Mouse (Mus musculus): ENCODE data around the gene E4f1.

Gene E4f1

DNA sequence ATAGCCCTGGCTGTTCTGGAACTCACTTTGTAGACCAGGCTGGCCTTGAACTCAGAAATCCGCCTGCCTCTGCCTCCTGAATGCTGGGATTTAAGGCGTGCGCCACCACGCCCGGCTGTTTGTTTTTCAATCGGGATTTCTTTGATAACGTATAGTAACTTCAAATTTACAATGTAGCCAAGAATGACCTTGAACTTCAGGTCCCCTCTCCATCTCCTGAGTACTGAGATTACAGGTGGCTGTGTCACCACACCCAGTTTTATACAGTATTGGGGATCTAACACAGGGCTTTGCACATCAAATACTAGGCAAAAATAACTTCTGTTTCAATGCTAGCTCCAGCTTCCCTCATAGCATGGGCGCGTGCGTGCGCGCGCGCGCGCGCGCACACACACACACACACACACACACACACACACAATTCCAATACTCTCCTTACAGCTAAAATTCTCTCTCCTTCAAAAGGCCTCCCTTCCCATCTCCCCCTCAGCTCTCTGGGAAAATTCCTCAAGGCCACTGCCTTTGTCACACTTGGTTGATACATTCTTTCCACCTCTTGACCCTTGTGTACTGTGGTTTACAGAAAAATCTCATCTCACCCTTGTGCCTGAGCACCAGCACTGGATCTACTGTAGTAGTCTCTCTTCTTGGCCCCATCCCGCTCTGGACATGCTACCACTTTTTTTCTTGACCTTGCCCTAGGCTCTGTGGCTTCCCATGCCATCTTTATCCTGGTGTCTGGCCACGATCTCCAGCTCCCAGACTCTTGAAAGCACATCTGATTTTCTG is 11.1 kb upstream of the E4f1 start:
- no peak for DNase-seq (ENCODE audit: low spot score)

DNA sequence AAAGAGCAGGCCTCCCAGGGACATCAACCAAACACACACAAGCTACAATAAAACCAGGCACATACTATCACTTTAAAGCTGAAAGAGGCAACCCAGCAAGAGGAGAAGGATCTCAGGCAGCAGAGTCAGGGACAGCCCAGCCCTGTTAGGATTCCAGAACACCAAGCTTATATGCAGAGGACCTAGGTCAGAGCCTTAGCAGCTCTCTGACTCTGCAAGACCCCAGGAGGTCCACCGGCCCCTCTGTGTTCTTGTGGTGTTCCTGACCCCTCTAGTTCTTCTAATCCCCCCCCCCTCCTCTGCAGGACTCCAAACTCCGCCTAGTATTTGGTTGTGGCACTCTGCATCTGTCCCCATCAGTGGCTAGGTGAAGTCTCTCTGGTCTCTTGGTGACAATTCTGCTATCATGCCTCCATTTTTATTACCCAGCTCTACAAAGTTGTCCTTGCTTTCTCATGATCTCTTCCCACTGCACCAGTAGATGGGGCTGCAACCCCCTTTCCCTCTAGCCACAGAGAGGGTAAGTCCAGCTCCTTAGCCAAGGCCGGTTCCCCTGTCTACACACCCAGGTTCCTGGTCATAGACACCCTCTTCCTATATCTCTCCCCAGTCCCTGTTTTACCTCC is 10.2 kb upstream of the E4f1 start:
- DNase-seq (ENCODE audit: low spot score): no peak

DNA sequence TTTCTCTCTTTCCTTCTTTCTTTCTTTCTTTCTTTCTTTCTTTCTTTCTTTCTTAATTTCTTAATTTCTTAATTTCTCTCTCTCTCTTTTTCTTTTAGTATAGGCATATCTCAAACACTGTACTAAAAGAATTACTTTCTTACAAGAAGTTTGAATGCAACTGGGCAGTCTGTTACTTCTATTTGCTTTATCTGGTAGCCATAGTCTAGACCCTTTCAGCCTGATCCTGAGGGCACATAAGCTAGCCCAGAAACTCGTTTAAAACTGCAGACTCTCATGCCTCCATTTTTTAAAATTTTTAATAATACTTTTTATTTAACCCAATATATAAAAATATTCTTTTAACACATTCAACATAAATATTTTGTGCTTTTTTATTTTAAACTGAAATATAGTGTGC is 9.3 kb upstream of the E4f1 start:
- no peak for DNase-seq (ENCODE audit: low spot score)

DNA sequence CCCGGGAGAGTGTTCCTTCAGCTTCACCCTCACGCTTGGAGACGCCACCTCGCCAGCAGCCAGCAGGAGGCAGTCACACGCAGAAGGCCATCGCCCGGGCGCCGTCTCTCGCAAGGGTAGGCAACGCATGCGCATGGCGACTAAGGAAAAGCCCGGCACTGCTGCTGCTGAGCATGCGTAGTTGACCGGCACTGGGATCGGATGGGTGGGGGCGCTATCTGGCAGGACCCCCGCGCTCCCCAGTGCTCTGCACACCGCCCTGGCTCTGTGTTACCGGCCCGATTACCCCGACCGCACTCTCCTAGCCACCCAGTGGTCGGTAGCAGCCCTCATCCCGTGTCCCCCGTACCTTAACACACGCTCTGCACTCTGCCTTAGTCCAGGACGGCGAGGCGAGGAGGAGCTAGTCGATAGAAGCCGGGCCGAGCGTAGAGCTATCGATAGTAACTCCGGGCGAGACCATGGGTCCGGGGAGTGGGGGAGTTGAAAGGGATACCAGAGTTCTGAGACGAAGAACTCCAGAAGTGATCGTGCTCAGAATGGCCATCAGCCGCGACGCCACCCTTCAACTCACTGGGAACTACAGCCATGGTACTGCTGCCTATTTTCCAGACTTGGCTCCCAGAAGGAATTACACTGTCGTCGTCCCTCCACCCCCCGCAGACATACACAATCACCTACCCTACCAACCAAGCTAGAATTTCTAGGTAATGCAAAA is 8.7 kb upstream of the E4f1 start, which contains the start of gene Mlst8:
Mlst8 (minus strand) TSS at position 416 of the 718 bp plus-strand sequence.
- DNase-seq (ENCODE audit: low spot score): peak; percentile 97

DNA sequence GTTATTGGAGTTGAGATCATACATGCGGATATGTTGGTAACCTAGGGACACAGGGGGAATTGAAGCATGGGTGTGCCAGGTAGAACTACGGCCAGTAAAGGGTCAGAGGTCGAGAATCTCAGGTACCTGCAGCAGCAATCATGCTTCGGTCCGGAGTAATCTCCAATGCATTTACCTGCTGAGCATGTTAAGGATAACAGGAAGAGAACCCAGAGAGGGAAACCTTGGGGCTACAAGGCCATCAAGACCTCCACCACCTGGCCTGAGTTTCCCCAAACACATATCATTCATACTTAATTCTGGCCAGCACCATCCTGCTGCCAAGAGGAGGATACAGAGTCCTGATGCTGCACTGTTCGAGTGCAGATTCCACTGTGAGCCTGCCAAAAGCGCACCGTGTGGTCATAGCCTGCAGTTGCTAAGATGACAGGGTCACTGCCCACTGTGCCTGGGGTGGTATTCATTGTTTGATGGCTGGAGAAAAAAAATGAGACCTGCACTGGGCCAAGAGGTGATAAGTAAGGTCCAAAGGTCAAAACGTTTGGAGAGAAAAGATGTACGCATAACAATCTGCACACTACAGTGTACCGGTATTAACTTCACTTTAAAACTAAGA is 8.0 kb upstream of the E4f1 start:
- DNase-seq (ENCODE audit: low spot score): no peak

DNA sequence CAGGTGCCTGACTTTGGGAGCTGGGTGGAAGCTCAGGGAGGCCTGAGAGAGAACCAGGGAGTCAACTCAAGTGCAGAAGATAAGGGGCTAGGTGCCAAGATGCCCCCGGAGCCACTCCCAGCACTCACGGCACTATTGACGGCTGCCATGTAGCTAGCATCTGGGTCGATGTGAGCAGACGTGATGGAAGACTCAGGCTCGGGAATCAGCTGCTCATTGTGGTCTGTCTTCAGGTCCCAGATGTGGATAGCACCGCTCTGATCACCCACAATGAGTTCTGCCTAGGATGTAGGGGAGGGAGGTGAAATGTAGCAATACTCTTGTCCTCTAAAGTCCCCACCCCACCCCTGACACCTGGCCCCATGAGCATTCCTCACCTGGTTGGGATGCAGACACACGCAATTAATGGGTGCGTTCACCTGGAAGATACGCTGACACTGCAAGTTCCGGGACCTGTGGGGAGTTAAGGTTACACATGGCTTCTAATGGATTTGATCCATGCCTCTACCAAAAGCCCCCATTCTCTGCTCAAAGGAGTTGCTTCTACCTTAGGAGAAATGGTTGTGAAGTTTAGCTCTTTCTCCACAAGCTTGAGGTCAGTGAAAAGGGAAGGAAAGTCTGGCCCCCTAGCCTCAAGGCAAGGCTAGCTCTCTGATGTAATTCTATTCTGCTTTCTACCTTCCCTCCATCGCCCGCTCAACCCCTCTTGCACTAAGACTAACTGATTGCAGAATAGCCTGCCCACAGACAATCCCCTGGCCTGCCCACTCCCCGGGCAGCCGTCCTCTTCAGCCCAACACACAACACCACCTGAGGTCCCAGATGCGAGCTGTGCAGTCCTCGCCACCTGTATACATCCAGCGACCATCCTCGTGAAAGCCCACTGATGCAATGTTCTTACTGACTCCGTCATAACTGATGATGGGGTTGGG is 7.2 kb upstream of the E4f1 start:
- DNase-seq (ENCODE audit: low spot score): no peak

DNA sequence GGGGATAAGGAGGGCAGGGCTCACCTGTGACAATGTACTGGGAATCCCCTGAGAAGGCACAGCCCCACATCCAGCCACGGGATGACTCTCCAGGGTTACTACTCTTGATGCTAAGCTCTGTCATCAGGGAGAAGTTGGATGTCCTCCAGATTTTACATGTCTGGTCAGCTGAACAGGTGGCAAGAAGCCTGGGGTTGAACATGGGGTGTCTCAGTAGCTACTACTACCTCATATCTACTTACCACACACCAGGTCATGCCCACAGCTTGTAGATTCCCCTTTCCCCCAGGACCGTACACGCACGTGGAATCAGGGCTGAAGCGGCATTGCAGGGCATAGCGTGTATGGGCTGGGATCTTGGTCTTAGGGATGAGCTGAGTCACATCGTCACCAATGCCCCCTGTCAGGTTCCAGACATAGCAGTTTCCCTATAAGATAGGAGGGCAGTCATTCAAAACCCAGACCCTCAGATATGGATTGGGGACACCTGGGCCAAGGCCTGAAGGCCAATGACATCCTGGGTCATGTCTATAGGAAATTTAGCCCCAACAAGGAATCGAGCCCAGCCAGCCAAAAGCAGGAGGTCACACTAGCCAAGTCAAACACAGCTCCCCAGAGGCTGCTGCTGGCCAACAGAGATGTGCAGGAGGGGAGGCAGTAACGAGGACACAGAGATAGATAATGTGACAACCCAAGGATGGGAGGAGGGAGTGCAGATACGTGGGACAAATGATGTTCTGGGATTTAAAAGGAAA is 6.1 kb upstream of the E4f1 start:
- DNase-seq (ENCODE audit: low spot score): no peak

DNA sequence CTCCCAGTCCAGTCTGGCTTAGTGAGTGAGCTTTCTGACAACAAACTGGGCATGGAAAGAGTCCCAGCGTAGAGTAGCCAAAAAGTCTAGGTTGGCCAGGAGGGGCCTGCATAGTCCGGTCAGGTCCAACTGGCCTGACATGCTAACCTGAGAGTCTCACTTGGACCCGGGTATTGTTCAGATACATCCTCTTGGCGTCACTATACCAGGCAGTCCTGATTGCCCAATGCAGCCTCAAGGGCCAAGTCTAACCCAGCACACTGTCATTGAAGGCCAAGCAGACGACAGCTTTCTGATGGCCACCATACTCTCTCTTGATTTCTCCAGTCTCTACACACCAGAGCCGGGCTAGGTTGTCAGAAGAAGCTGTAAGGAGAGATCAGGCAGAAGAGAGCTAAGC is 5.5 kb upstream of the E4f1 start:
- no peak for DNase-seq (ENCODE audit: low spot score)

DNA sequence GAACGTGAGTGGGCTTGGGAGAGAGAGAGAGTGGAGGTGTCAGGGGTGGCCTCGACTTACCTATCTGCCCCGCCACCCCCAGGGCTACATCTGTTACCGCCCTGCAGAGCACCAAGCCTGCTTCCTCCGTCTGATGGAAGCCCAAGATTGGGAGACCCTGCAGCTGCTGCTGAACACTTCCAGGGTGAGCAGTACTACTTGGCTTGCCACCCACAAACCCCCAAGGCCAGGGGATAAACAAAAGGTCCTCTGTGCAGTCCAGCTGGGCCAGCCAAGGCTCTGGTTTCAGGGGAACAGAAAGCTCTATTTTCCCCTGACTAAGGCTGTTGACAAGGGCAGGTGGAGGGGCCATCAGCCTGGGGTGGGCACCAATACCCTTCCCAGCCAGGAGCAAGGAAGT is 4.4 kb upstream of the E4f1 start:
- DNase-seq (ENCODE audit: low spot score): no peak

DNA sequence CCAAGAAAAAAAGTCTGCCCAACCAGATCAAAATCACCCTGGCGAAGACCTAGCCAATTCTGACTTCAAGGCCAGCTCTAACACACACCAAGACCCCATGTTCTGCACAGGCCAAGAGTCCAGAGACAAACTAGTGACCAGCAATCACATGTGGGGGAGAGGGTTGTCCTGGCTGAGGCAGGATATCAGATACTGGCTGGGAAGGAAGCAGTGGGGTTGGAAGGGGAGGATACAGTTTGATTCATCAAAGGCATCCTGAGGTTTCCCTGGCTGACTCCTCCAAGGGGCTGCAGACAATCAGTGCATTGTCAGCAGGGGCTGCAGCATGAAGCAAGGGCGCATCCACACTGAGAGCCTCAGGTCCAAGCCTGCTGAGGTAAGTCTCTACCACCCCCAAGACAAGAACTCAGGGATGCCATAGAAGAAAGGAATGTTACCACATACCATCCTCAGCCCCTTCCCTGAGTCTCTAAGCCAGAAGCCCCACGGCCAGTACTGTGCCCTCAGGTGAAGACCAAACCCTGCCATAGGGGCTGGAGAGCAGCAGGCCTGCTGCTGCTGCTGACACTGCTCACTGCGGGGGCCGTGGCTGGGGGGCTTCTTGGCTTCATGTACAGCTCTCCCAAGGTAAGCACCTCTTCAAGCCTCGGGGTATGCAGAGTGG is 3.6 kb upstream of the E4f1 start, which contains the start of gene Bricd5:
Bricd5 (plus strand) TSS at position 273 of the 664 bp plus-strand sequence.
- no peak for DNase-seq (ENCODE audit: low spot score)

DNA sequence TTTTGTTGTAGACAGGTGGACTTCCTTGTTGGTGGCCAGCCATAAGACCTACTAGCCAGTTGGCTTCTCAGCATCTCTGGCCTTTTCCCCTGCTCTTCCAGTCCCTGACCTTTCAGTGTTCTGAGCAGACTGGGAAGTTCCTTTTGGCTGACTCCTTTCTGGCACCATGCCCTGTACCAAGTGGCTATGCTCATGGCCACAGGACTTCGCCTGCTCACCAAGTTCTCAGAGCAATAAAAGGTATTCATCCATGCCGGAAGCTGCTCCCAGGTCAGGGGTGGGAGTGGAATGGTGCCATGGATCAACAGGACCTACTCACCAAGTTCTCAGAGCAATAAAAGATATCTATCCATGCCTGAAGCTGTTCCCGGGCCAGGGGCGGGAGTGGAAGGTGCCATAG is 2.4 kb upstream of the E4f1 start:
- DNase-seq (ENCODE audit: low spot score): peak; percentile 62

DNA sequence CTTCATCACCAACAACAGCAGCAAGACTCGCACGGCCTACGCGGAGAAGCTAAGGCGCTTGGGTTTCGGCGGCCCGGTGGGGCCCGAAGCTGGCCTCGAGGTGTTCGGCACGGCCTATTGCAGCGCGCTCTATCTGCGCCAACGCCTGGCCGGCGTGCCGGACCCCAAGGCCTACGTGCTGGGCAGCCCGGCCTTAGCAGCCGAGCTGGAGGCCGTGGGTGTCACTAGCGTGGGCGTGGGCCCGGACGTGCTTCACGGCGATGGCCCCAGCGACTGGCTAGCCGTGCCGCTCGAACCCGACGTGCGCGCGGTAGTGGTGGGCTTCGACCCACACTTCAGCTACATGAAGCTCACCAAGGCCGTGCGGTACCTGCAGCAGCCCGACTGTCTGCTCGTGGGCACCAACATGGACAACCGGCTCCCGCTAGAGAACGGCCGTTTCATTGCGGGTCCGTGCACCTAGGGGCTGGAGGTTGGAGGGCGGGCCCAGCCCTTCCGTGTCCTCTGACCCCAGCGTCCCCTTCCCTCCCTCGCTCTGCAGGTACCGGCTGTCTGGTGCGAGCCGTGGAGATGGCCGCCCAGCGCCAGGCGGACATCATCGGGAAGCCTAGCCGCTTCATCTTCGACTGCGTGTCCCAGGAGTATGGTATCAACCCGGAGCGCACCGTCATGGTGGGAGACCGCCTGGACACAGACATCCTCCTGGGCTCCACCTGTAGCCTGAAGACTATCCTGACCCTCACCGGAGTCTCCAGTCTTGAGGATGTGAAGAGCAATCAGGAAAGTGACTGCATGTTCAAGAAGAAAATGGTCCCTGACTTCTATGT is 801 bp upstream of the E4f1 start:
- DNase-seq (ENCODE audit: low spot score): peak; percentile 51

DNA sequence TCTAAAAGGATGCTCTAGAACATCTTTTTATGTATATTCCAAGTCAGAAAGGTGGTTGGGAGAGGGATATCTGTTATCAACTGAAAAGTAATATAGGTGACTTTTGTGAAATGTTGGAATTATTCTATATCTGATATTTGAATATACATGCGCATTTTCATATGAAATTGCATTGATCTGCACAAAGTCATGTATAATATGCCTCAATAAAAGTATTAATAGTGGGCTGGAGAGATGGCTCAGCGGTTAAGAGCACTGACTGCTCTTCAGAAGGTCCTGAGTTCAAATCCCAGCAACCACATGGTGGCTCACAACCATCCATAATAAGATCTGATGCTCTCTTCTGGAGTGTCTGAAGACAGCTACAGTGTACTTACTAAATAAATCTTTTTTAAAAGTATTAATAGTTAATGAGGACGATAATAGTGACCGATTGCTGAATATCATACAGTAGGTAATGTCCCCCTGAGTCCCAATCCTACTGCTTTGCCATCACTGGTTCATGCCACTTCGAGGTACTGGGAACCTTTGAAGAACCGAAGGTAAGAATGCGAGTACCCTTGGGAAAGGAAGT is 690 bp downstream of the E4f1 start:
- no peak for DNase-seq (ENCODE audit: low spot score)

DNA sequence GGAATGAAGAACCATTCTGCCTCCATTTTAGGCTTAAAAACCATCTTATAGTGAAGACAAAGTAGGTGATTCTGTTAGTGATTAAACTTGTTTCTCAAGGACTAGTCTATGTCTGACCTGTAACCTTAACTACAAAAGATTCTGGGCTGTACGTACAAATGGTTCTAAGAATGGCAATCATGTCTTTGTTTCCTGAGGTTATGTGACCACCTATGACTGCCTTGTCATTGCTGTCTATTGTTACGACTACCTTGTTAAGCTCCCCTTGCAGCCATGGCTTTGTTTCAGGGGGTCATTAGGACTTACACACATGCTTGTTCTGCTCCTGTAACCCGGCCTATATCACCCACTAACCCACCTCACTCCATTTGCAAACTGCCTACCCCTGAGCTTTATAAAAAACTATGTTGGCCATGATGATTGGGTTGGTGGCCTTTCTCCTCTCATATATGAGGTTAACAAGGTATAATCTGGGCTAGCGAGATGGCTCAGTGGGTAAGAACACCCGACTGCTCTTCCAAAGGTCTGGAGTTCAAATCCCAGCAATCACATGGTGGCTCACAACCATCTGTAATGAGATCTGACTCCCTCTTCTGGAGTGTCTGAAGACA is 1.4 kb downstream of the E4f1 start:
- DNase-seq (ENCODE audit: low spot score): no peak

DNA sequence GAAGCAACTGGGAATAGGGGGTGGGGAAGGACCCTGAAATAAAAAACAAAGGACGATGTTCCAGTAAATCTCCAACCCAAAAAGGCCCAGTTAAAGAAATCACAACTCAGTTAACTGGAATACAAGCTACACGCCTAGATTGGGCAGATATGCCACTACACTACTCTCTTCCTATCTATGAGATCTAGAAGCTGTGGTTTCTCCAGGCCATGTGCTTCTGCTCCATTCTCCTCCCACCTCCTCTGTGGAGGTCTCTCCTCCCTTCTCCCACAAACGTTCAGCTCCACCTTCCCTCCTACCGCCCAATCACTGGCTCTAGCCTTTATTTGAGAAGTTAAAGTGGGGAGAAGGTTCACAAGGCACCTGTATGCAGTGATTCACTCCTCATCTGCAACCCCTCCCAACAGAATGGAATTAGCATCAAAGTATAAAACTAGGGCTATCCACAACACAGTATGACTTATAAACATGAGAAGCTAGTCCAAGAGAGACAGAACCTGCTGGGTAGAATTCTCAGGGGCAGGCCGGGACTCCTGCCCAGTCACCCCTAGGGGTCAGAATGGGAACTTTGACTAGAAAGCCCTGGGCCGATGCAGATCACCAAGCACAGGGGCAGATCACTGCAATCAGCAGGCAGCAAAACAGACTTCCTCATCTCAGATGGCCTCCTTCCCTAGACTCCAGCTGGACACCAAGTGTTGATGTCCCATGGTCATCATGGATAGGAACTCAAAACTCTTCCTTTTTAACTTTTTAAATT is 6.6 kb downstream of the E4f1 start:
- no peak for DNase-seq (ENCODE audit: low spot score)

DNA sequence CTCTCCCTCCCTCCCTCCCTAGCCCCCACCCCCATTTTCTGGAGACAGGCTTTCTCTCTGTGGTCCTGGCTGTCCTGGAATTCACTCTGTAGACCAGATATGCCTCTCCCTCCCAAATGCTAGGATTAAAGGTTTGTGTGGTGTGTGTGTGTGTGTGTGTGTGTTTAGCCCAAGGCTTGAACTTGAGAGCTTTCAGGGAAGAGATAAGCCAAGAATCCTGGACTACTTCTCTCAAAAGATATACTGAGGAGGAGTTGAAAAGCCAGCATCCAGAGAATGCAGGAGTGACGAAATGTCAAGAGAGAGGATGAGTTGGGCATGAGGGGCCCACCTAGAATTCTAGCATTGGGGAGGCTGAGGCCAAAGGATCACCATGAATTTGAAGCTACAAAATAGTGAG is 7.2 kb downstream of the E4f1 start:
- DNase-seq (ENCODE audit: low spot score): no peak

DNA sequence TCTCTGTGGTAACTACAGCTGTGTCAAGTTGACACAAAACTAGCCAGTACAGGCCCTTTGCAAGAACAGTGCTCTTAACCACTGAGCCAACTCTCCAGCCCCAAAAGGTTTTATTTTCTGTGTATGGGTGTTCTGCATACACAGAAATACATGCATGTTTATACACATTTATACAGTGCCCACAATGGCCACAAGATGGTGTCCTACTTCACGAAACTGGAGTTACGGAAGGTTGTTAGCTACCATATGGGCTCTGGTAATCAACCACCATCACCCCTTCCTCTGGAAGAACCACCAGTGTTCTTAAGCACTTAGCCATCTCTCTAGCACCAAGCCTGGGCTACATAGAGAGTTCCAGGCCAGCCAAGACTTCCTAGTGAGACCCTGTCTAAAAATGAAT is 8.5 kb downstream of the E4f1 start:
- no peak for DNase-seq (ENCODE audit: low spot score)

Data from ovary, postnatal 36 days (tissue).